Mouse (Mus musculus) myocyte (in vitro differentiated cells): ENCODE results near the gene Ccdc190.

Experiments used
- CEBPB ChIP-seq: IDR thresholded peaks from 2 replicates; pipeline ENCODE4 v1.6.1; 2011; ENCODE audit warnings: mild to moderate bottlenecking, moderate library complexity; ENCODE audit not compliant: poor library complexity, insufficient read depth, severe bottlenecking
- E2F4 ChIP-seq: IDR thresholded peaks from one replicate; pipeline ENCODE4 v1.6.1; 2011; ENCODE audit warnings: mild to moderate bottlenecking, control low read depth, moderate library complexity; ENCODE audit not compliant: insufficient read depth
- MAX ChIP-seq: IDR thresholded peaks from one replicate; pipeline ENCODE4 v1.6.1; 2011; ENCODE audit warnings: low read depth, mild to moderate bottlenecking, control low read depth
- MYOD1 ChIP-seq, 3 experiments: IDR thresholded peaks; one replicate each; pipeline ENCODE4 v1.6.1; 2011; ENCODE audit warnings: control low read depth in 2 of 3, low read depth in 2 of 3, mild to moderate bottlenecking in 2 of 3, moderate library complexity in 1 of 3; ENCODE audit not compliant: insufficient read length in 2 of 3, control insufficient read depth in 1 of 3
- MYOG ChIP-seq, 3 experiments: IDR thresholded peaks; one replicate each; pipeline ENCODE4 v1.6.1; 2011; ENCODE audit warnings: control low read depth in 2 of 3, low read depth in 2 of 3, mild to moderate bottlenecking in 2 of 3; ENCODE audit not compliant: insufficient read length in 2 of 3, control insufficient read depth in 1 of 3, insufficient read depth in 1 of 3
- POLR2A ChIP-seq: IDR thresholded peaks from one replicate; pipeline ENCODE4 v1.6.1; 2011; ENCODE audit warnings: low read depth, mild to moderate bottlenecking, control low read depth, moderate library complexity; ENCODE audit not compliant: insufficient read length
- POLR2AphosphoS2 ChIP-seq: IDR thresholded peaks from one replicate; pipeline ENCODE4 v1.6.1; 2011; ENCODE audit warnings: low read depth, control low read depth; ENCODE audit not compliant: insufficient read length
- TCF12 ChIP-seq: IDR thresholded peaks from one replicate; pipeline ENCODE4 v1.6.1; 2011; ENCODE audit warnings: mild to moderate bottlenecking, control low read depth; ENCODE audit not compliant: poor library complexity, insufficient read depth, severe bottlenecking
- TCF3 ChIP-seq: IDR thresholded peaks from one replicate; pipeline ENCODE4 v1.6.1; 2011; ENCODE audit warnings: low read depth, control low read depth; ENCODE audit not compliant: insufficient read length
- USF1 ChIP-seq: IDR thresholded peaks from one replicate; pipeline ENCODE4 v1.6.1; 2011; ENCODE audit warnings: low read depth, mild to moderate bottlenecking, control low read depth, moderate library complexity

GRCm38 (mm10) chr1:169927753-169928369, 587 bp upstream of the Ccdc190 start:
- no peak for TF ChIP-seq POLR2A
- TF ChIP-seq E2F4: no peak
- no peak for TF ChIP-seq POLR2AphosphoS2
- no peak for TF ChIP-seq USF1
- no peak for TF ChIP-seq MAX
- TF ChIP-seq TCF12: no peak
- TF ChIP-seq CEBPB: no peak
- TF ChIP-seq TCF3: no peak
- TF ChIP-seq MYOD1 (IDR thresholded peaks at IDR 0.05; ENCODE audit: control insufficient read depth in 1 of 3, insufficient read length in 2 of 3, low read depth in 2 of 3): no peak
- TF ChIP-seq MYOG (IDR thresholded peaks at IDR 0.05; ENCODE audit: control insufficient read depth in 1 of 3, insufficient read depth in 1 of 3, insufficient read length in 2 of 3, low read depth in 2 of 3): no peak
